Mouse (Mus musculus) cerebellum, adult 2 months (tissue): ENCODE results near the gene Rab14.

Source experiments
- CTCF ChIP-seq: fragments of 200-500 bp; IDR thresholded peaks from 2 replicates; pipeline ENCODE4 v1.5.1; 2011; ENCODE audit warnings: low read depth, mild to moderate bottlenecking, control low read depth, low read length, moderate library complexity, borderline replicate concordance; ENCODE audit not compliant: insufficient read depth
- POLR2A ChIP-seq: fragments of 200-500 bp; IDR thresholded peaks from 2 replicates; pipeline ENCODE4 v1.6.1; 2011; ENCODE audit warnings: low read length, control low read depth, borderline replicate concordance; ENCODE audit not compliant: insufficient read depth

DNA sequence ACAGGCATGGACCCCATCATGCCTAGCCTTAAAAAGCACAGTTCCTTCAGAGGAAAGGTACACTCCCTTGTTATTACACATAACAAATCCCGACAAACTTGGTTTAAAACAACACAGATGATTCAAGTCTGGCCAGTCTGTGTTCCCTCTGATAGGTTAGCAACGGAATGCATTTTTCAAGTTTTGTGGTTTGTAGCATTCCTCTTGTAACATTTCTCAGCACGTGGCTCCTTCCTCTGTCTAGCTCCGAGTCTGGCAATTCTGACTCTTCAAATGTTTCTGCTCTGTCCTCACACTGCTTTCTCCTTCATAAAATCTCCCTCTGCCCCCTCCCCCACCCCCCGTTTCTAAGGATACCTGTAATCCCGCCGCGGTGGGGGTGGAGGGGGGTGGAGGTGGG lies 29.3 kb upstream of the Rab14 start:
- TF ChIP-seq CTCF (no peak), POLR2A (no peak)
